Mouse (Mus musculus) C2C12 (cell line): ENCODE data around the gene Capns2. TPM values are rescaled to one million over a fixed set of nuclear protein-coding genes. Genes with fewer than 3 reads are reported as not detected.

ENCODE experiments used
- H3K27me3 ChIP-seq: one replicate; pipeline ENCODE4 v1.6.1; 2011; ENCODE audit not compliant: control insufficient read depth, insufficient read depth, insufficient read length
- H3K36me3 ChIP-seq: one replicate; pipeline ENCODE4 v1.6.1; 2011; ENCODE audit not compliant: control insufficient read depth, insufficient read depth
- H3K4me3 ChIP-seq: one replicate; pipeline ENCODE4 v1.5.1; 2011; ENCODE audit warnings: mild to moderate bottlenecking, control low read depth; ENCODE audit not compliant: poor library complexity, insufficient read depth, severe bottlenecking
- H3K79me2 ChIP-seq: one replicate; pipeline ENCODE4 v1.6.1; 2011; ENCODE audit not compliant: control insufficient read depth, insufficient read depth
- H3K79me3 ChIP-seq: one replicate; pipeline ENCODE4 v1.6.1; 2011; ENCODE audit warnings: low read depth, control low read depth
- H3ac ChIP-seq: one replicate; pipeline ENCODE3; 2011; ENCODE audit warnings: low read depth; ENCODE audit not compliant: control insufficient read depth, insufficient read length
- CEBPB ChIP-seq: IDR thresholded peaks from one replicate; pipeline ENCODE4 v1.6.1; 2011; ENCODE audit warnings: low read depth, mild to moderate bottlenecking, control low read depth, moderate library complexity
- CTCF ChIP-seq: IDR thresholded peaks from one replicate; pipeline ENCODE4 v1.5.1; 2011; ENCODE audit not compliant: control insufficient read depth, insufficient read depth, insufficient read length
- FOSL1 ChIP-seq: IDR thresholded peaks from one replicate; pipeline ENCODE4 v1.8.0; 2011; ENCODE audit warnings: mild to moderate bottlenecking, low read length; ENCODE audit not compliant: poor library complexity, insufficient read depth, severe bottlenecking
- MAX ChIP-seq: IDR thresholded peaks from one replicate; pipeline ENCODE4 v1.6.1; 2011; ENCODE audit warnings: mild to moderate bottlenecking, control low read depth
- MYOD1 ChIP-seq: IDR thresholded peaks from one replicate; pipeline ENCODE4 v1.6.1; 2011; ENCODE audit warnings: low read depth; ENCODE audit not compliant: control insufficient read depth, insufficient read length
- MYOG ChIP-seq: IDR thresholded peaks from one replicate; pipeline ENCODE4 v1.6.1; 2011; ENCODE audit not compliant: control insufficient read depth, insufficient read length; ENCODE audit errors: extremely low read depth
- USF1 ChIP-seq: IDR thresholded peaks from one replicate; pipeline ENCODE4 v1.6.1; 2011; ENCODE audit warnings: low read depth, mild to moderate bottlenecking, control low read depth, moderate library complexity
- long read RNA-seq, 2 experiments: library from polyadenylated mRNA; unstranded; transcript quantifications; one replicate each; pipeline ENCODE4 v2.0.0; 2019 to 2020
- polyA plus RNA-seq: library from polyadenylated mRNA; unstranded; fragments of >200 nt; fragmentation: generic; extraction: Trizol; gene quantifications from one replicate; pipeline ENCODE4 v1.2.1, GENCODE M21; 2012; ENCODE audit warnings: missing spikeins

The Capns2 gene
- polyA plus RNA-seq = not detected
- long read RNA-seq, experiment 1 = 0 reads
- long read RNA-seq, experiment 2 = 0 reads

DNA sequence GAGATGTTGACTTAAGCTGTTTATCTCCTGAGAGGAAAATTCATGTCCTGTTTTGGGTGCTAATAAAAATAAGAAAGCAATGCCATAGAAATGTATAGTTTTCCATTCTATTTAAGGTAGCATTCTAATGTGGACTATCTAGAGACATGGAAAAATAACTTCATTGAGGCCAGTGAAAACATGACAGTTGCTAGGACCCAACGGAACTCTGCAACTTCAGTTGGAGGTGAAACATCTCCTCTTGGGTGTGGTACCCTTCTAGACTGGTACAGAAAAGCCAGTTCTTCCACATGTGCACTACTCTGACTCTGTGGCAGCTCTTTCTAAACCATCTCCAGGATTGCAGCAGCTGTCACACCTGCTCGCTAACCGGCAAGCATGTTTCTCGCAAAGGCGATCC is at the start of gene Capns2:
Gene Capns2 (plus strand): TSS at position 301 of the 400 bp plus-strand sequence.
- no peaks in the 10 kb centered on the region for H3K79me3 ChIP-seq
- H3K36me3 ChIP-seq = no peaks in the 10 kb centered on the region
- H3K4me3 ChIP-seq = no peak within 1 kb of the TSS
- no peaks in the 10 kb centered on the region for H3K79me2 ChIP-seq
- H3ac ChIP-seq = no peak within 1 kb of the TSS
- TF ChIP-seq FOSL1 (no peak), CTCF (no peak), CEBPB (no peak), USF1 (no peak), MYOD1 (no peak), MAX (no peak)
- H3K27me3 ChIP-seq = no peaks in the 10 kb centered on the region

DNA sequence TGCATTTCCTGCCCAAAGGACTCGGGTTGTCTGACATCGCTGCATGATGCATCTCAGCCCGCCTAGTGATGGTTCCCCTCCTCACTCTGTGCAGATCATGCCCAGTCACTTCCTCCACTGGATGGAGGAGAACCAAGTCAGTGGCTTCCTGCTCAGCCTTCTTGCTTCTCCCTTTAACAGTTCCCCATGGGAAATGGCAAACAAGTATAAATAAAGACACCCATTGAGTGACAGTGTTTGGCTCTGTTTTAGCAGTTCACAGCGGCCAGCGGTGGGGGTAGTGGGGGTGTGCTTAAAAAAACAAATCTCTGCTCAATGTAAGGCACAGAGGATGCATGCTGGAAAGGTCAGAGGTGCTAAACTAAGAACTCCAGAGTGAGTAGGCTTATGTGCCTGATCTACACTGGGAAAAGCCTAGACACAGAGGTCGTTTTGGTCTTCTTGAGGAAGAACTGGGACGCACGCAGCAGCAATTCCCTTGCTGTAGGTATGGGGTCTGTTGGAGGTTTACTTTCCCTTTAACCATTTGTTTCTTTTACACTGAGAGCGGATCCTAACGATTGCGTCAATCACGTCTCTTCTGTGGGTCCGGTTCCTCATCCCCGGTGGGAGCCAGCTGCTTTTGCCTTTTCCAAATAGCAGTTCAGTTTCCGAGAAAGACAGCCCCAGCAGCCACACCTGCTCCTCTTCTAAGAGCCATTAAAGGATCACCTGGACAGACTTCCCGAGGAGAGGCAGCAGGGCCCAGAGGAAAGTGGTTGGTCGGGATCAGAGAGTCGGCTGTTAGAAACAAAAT is 47.8 kb upstream of the Capns2 start:
- H3ac ChIP-seq = no peak overlapping the region
- no peak for TF ChIP-seq FOSL1
- TF ChIP-seq CTCF = no peak
- TF ChIP-seq MYOG = no peak
- no peak for TF ChIP-seq MYOD1
- no peak for TF ChIP-seq MAX
- no peak for TF ChIP-seq CEBPB
- no peak for TF ChIP-seq USF1
- no peaks in the 10 kb centered on the region for H3K36me3 ChIP-seq
- H3K4me3 ChIP-seq = no peak overlapping the region
- H3K79me2 ChIP-seq = no peaks in the 10 kb centered on the region
- H3K79me3 ChIP-seq = no peaks in the 10 kb centered on the region
- no peaks in the 10 kb centered on the region for H3K27me3 ChIP-seq

DNA sequence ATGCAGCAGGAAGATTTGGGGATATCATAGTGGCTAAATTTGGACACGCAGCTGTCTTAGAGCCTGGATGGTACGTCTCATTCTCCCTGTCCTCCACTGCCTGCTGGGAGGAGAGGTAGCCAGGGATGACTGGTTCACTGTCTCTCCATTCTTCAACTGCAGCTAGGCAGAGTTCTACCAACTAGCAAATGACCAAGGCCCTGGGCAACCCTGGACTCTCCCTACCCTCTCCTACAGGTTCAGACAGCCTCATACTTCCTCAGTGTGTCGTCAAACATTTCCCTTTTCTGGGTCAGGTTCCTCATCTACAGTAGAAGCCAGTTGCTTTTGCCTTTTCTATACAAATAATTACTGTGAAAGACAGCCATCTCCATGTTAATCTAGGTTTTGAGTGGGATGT is 46.5 kb upstream of the Capns2 start:
- no peak overlapping the region for H3K4me3 ChIP-seq
- no peaks in the 10 kb centered on the region for H3K27me3 ChIP-seq
- H3ac ChIP-seq = no peak overlapping the region
- TF ChIP-seq FOSL1 (no peak), USF1 (no peak), MYOD1 (no peak), CEBPB (no peak), MAX (no peak), MYOG (no peak), CTCF (no peak)
- no peaks in the 10 kb centered on the region for H3K79me2 ChIP-seq
- H3K36me3 ChIP-seq = no peaks in the 10 kb centered on the region
- H3K79me3 ChIP-seq = no peaks in the 10 kb centered on the region

DNA sequence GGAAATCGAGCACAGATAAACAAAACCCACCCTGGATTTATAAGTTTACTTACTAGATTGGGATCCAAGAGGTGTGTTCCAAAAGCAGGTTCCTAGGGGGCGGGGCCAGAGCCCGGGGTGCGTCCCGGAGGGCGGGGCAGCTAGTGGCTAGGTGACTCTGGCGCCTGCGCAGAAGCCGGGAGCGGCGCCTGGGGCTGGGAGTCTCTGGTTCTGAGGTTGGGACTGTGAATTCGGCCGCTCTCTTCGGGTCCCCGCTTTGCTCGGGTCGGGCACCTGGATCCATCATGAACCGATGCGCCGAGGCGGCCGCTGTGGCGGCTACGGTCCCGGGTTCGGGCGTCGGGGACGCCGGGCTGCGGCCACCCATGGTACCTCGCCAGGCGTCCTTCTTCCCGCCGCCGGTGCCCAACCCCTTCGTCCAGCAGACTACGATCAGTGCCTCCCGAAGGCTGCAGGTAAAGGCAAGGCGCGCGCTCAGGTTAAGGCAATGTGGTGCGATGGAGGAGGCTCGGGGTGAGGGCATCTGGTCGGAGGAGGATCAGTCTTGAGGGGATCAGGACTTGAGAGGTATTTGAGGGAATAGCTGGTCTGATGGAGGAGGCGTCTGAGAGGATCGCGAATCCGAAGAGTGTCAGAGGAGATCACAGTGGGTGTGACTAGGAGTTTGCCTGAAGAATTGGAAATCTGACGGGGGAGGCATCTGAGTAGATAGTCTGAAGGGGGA is 45.9 kb upstream of the Capns2 start, which contains the start of gene Lpcat2:
Gene Lpcat2 (plus strand): TSS at position 169 of the 724 bp plus-strand sequence.
- no peak for TF ChIP-seq CEBPB
- TF ChIP-seq MYOD1 = no peak
- TF ChIP-seq MYOG = no peak
- no peak for TF ChIP-seq CTCF
- no peak for TF ChIP-seq FOSL1
- no peak for TF ChIP-seq USF1
- no peak for TF ChIP-seq MAX
- Histone ChIP-seq H3ac (no peak within 1 kb of the TSS), H3K36me3 (no peaks in the 10 kb centered on the region), H3K79me2 (no peaks in the 10 kb centered on the region), H3K27me3 (no peaks in the 10 kb centered on the region), H3K79me3 (no peaks in the 10 kb centered on the region), H3K4me3 (no peak within 1 kb of the TSS)

GRCm38 (mm10) chr8:92856273-92856986 is 44.8 kb upstream of the Capns2 start:
- Histone ChIP-seq H3K79me2 (no peaks in the 10 kb centered on the region), H3K27me3 (no peaks in the 10 kb centered on the region), H3ac (no peak overlapping the region), H3K36me3 (no peaks in the 10 kb centered on the region), H3K79me3 (no peaks in the 10 kb centered on the region), H3K4me3 (no peak overlapping the region)
- TF ChIP-seq MYOD1 (no peak), CEBPB (no peak), MAX (no peak), CTCF (no peak), FOSL1 (no peak), USF1 (no peak)
